ENCODE assay signal across 8 mouse cellular contexts in the genomic region with DNA sequence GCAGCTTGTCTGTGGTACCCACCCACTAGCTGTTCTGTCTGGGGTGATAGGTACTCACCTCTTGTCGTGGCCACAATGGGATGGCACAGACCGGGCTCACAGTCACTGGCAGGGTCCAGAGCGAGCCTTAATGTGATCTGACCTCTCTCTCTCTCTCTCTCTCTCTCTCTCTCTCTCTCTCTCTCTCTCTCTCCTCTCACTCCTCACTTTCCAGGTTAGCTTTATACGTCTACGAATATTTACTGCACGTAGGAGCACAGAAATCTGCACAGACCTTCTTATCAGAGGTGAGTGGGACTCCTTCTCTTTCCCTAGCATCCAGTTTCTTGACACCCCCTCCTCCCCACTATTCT. TPM values are rescaled to one million over a fixed set of nuclear protein-coding genes. Genes with fewer than 3 reads are reported as not detected.
A peak's percentile ranks its signal among the peaks of the same experiment; 100 is the strongest.
DNase-seq lines count a peak whose midpoint lies in the region; ATAC-seq and TF ChIP-seq lines count a peak whose summit lies in the region.

No protein-coding gene starts in this region.

- 6% methylated on average over 6 of the region's 6 CpGs for WGBS in liver, embryonic 11.5 days
- 3% methylated on average over 6 of the region's 6 CpGs for WGBS in stomach, embryonic 16.5 days

- intact Hi-C loops in gastrocnemius, adult 2 months (cut with DNase I), result loop anchor here (1.0 kb wide), 1 partner anchor 76 kb away; no protein-coding TSS in a partner anchor
- intact Hi-C loops in gastrocnemius, postnatal 14 days (cut with DNase I; ENCODE audit: low total_unique reads), result loop anchor here (5.0 to 10.0 kb wide), 2 partner anchors 75 to 252 kb away; no protein-coding TSS in a partner anchor

- H3K4me1 ChIP-seq in testis, adult 2 months (ENCODE audit: control insufficient read depth, insufficient read depth, low read length), result peaks cover 39% of the 10 kb centered on the region
- H3K4me1 ChIP-seq in liver, embryonic 11.5 days (replicated peaks; ENCODE audit: control insufficient read depth, insufficient read depth, low read length), result peaks cover 51% of the 10 kb centered on the region
- peaks cover 44% of the 10 kb centered on the region for H3K4me1 ChIP-seq in stomach, embryonic 16.5 days (ENCODE audit: control insufficient read depth, insufficient read depth, low read length)

- ATAC-seq in liver, embryonic 11.5 days (replicated peaks; ENCODE audit: low FRiP score), result no peak
- no peak for ATAC-seq in stomach, embryonic 16.5 days (ENCODE audit: insufficient read depth, low FRiP score)

- no peaks in the 10 kb centered on the region for H3K9me3 ChIP-seq in liver, embryonic 11.5 days (ENCODE audit: control insufficient read depth, low read length)
- no peaks in the 10 kb centered on the region for H3K9me3 ChIP-seq in stomach, embryonic 16.5 days (replicated peaks; ENCODE audit: control insufficient read depth, low read length)

- no peak for TF ChIP-seq CTCF in gastrocnemius, adult 2 months (IDR thresholded peaks at IDR 0.05)
- TF ChIP-seq CTCF in testis, adult 2 months (IDR thresholded peaks at IDR 0.05; ENCODE audit: control insufficient read depth, insufficient read depth, insufficient replicate concordance, low read depth, low read length), result no peak

- H3K4me3 ChIP-seq in gastrocnemius, adult 2 months, result peak overlapping the region; percentile 97
- peak overlapping the region; percentile 84 for H3K4me3 ChIP-seq in testis, adult 2 months (ENCODE audit: control insufficient read depth, low read depth, low read length)
- H3K4me3 ChIP-seq in liver, embryonic 11.5 days (ENCODE audit: low read depth, low read length), result peak overlapping the region; percentile 100
- peak overlapping the region; percentile 99 for H3K4me3 ChIP-seq in stomach, embryonic 16.5 days (replicated peaks; ENCODE audit: low read length)

- no peaks in the 10 kb centered on the region for H3K36me3 ChIP-seq in testis, adult 2 months (ENCODE audit: control insufficient read depth, insufficient read depth, low read length)
- peaks cover 35% of the 10 kb centered on the region for H3K36me3 ChIP-seq in liver, embryonic 11.5 days (ENCODE audit: control insufficient read depth, insufficient read depth, low read length)
- peaks cover 14% of the 10 kb centered on the region for H3K36me3 ChIP-seq in stomach, embryonic 16.5 days (ENCODE audit: control insufficient read depth, insufficient read depth, low read length)

- H3K9ac ChIP-seq in liver, embryonic 11.5 days (ENCODE audit: low read depth, low read length), result peak overlapping the region; percentile 99
- peak overlapping the region; percentile 99 for H3K9ac ChIP-seq in stomach, embryonic 16.5 days (ENCODE audit: low read length)

- TF ChIP-seq POLR2A in testis, adult 2 months (IDR thresholded peaks at IDR 0.05; ENCODE audit: control insufficient read depth, low read depth, low read length), result no peak

- H3K27ac ChIP-seq in gastrocnemius, adult 2 months, result peak overlapping the region; percentile 94
- no peak overlapping the region for H3K27ac ChIP-seq in testis, adult 2 months (ENCODE audit: control insufficient read depth, insufficient read depth, low read depth, low read length)
- H3K27ac ChIP-seq in liver, embryonic 11.5 days (ENCODE audit: low read depth, low read length), result peak overlapping the region; percentile 100; the same call in 1 of the 2 replicates
- H3K27ac ChIP-seq in stomach, embryonic 16.5 days (ENCODE audit: low read length), result peak overlapping the region; percentile 90; the same call in 1 of the 2 replicates

- no peaks in the 10 kb centered on the region for H3K27me3 ChIP-seq in testis, adult 2 months (ENCODE audit: control insufficient read depth, insufficient read depth, low read length)
- H3K27me3 ChIP-seq in liver, embryonic 11.5 days (replicated peaks; ENCODE audit: control insufficient read depth, insufficient read depth, low read length), result no peaks in the 10 kb centered on the region
- H3K27me3 ChIP-seq in stomach, embryonic 16.5 days (ENCODE audit: control insufficient read depth, insufficient read depth, low read length), result no peaks in the 10 kb centered on the region

- no peak for DNase-seq in gastrocnemius, adult 2 months
- DNase-seq in gastrocnemius, postnatal 14 days, result no peak
- no peak for DNase-seq in testis, postnatal 10 days (ENCODE audit: low spot score)
- no peak for DNase-seq in liver, embryonic 11.5 days (ENCODE audit: low spot score)
- DNase-seq in spleen, adult 12 weeks (ENCODE audit: low spot score), result no peak
- DNase-seq in ovary, adult 18-20 months (ENCODE audit: low spot score), result no peak

- H3K4me2 ChIP-seq in liver, embryonic 11.5 days, result peak overlapping the region; percentile 95
- peak overlapping the region; percentile 78 for H3K4me2 ChIP-seq in stomach, embryonic 16.5 days (ENCODE audit: low read depth, low read length)

RNA-seq across cellular contexts. Expression of a gene that starts 2.2 kb away (rescaled TPM):
- total RNA-seq in gastrocnemius, adult 2 months (2021), result 10 to 100 TPM; 23.7 to 30.0 TPM
- total RNA-seq in gastrocnemius, postnatal 14 days (2021), result 10 to 100 TPM; 23.4 to 27.9 TPM
- 38.3 and 44.1 TPM in 2 replicates for polyA plus RNA-seq in testis, adult 2 months (2012; rRNA removed)
- polyA plus RNA-seq in liver, embryonic 11.5 days (2014; fragmentation: Nextera tagmentation; extraction: Ambion mirVana), result 71.1 and 89.0 TPM in 2 replicates
- polyA plus RNA-seq in stomach, embryonic 16.5 days (2015; fragmentation: Nextera tagmentation; extraction: Ambion mirVana), result 48.4 and 52.8 TPM in 2 replicates
